Mouse (Mus musculus): ENCODE measurements around the gene Mgst3. TPM values are rescaled to one million over a fixed set of nuclear protein-coding genes. Genes with fewer than 3 reads are reported as not detected.

The Mgst3 gene
- total RNA-seq, 2 experiments from 2014 or later = 284 to 285 TPM

GRCm38 (mm10) chr1:167389584-167389983 is 4.1 kb downstream of the Mgst3 start:
- no peak for DNase-seq (ENCODE audit: low spot score)
- intact Hi-C loops (cut with DNase I) = no loop called here

GRCm38 (mm10) chr1:167388571-167388970 is 5.1 kb downstream of the Mgst3 start:
- no peak for DNase-seq (ENCODE audit: low spot score)
- intact Hi-C loops (cut with DNase I) = no loop called here

- intact Hi-C loops (cut with DNase I) = no loop called here
- no peak for DNase-seq (ENCODE audit: low spot score)
Observed at GRCm38 (mm10) chr1:167387796-167388195, 5.8 kb downstream of the Mgst3 start.

- intact Hi-C loops (cut with DNase I) = no loop called here
- DNase-seq (ENCODE audit: low spot score) = no peak
Observed at GRCm38 (mm10) chr1:167387310-167387709, 6.3 kb downstream of the Mgst3 start.

- no peak for DNase-seq (ENCODE audit: low spot score)
Observed at GRCm38 (mm10) chr1:167386466-167386865, 7.2 kb downstream of the Mgst3 start.

GRCm38 (mm10) chr1:167385636-167386035 is 8.0 kb downstream of the Mgst3 start:
- intact Hi-C loops (cut with DNase I) = no loop called here
- DNase-seq (ENCODE audit: low spot score) = no peak

More at GRCm38 (mm10) chr1:167386466-167386865, 7.2 kb downstream of the Mgst3 start:
- intact Hi-C loops (cut with DNase I) = no loop called here

GRCm38 (mm10) chr1:167385211-167385610 is 8.4 kb downstream of the Mgst3 start:
- DNase-seq (ENCODE audit: low spot score) = no peak
- intact Hi-C loops (cut with DNase I) = no loop called here

- no peak for DNase-seq (ENCODE audit: low spot score)
- intact Hi-C loops (cut with DNase I) = no loop called here
Observed at GRCm38 (mm10) chr1:167384156-167384555, 9.5 kb downstream of the Mgst3 start.

- intact Hi-C loops (cut with DNase I) = no loop called here
Observed at GRCm38 (mm10) chr1:167383178-167383577, 10.5 kb downstream of the Mgst3 start.

GRCm38 (mm10) chr1:167382763-167383162 is 10.9 kb downstream of the Mgst3 start:
- intact Hi-C loops (cut with DNase I) = no loop called here
- no peak for DNase-seq (ENCODE audit: low spot score)

More at GRCm38 (mm10) chr1:167383178-167383577, 10.5 kb downstream of the Mgst3 start:
- no peak for DNase-seq (ENCODE audit: low spot score)

GRCm38 (mm10) chr1:167382316-167382715 is 11.3 kb downstream of the Mgst3 start:
- intact Hi-C loops (cut with DNase I) = no loop called here
- DNase-seq (ENCODE audit: low spot score) = no peak

- no peak for DNase-seq (ENCODE audit: low spot score)
Observed at GRCm38 (mm10) chr1:167381050-167382015, 12.3 kb downstream of the Mgst3 start.

GRCm38 (mm10) chr1:167380223-167380622 is 13.4 kb downstream of the Mgst3 start:
- DNase-seq (ENCODE audit: low spot score) = no peak
- intact Hi-C loops (cut with DNase I) = no loop called here

More at GRCm38 (mm10) chr1:167381050-167382015, 12.3 kb downstream of the Mgst3 start:
- intact Hi-C loops (cut with DNase I) = no loop called here

- no peak for DNase-seq (ENCODE audit: low spot score)
- intact Hi-C loops (cut with DNase I) = no loop called here
Observed at GRCm38 (mm10) chr1:167379751-167380150, 13.9 kb downstream of the Mgst3 start.

- DNase-seq (ENCODE audit: low spot score) = no peak
- intact Hi-C loops (cut with DNase I) = no loop called here
Observed at GRCm38 (mm10) chr1:167378019-167378418, 15.6 kb downstream of the Mgst3 start.

GRCm38 (mm10) chr1:167374942-167375341 is 18.7 kb downstream of the Mgst3 start:
- no peak for DNase-seq (ENCODE audit: low spot score)
- intact Hi-C loops (cut with DNase I) = no loop called here

GRCm38 (mm10) chr1:167374003-167374784 is 19.4 kb downstream of the Mgst3 start:
- intact Hi-C loops (cut with DNase I) = no loop called here
- no peak for DNase-seq (ENCODE audit: low spot score)

- intact Hi-C loops (cut with DNase I) = no loop called here
- DNase-seq (ENCODE audit: low spot score) = no peak
Observed at GRCm38 (mm10) chr1:167372739-167373138, 20.9 kb downstream of the Mgst3 start.

GRCm38 (mm10) chr1:167369905-167370304 is 23.7 kb downstream of the Mgst3 start:
- intact Hi-C loops (cut with DNase I) = loop anchor here (1.0 kb wide), 1 partner anchor 24 kb away; no protein-coding TSS in a partner anchor
- DNase-seq (ENCODE audit: low spot score) = peak; percentile 50

- no peak for DNase-seq (ENCODE audit: low spot score)
- intact Hi-C loops (cut with DNase I) = no loop called here
Observed at GRCm38 (mm10) chr1:167368513-167368912, 25.1 kb downstream of the Mgst3 start.

GRCm38 (mm10) chr1:167368018-167368417 is 25.6 kb downstream of the Mgst3 start:
- intact Hi-C loops (cut with DNase I) = no loop called here
- DNase-seq (ENCODE audit: low spot score) = no peak

All from heart, postnatal 25 days (tissue).